Mouse (Mus musculus): ENCODE results near the gene Topors. TPM values are rescaled to one million over a fixed set of nuclear protein-coding genes. Genes with fewer than 3 reads are reported as not detected.

Gene Topors
- polyA plus RNA-seq, 1 experiment from 2014 or later = 30.7 TPM

DNA sequence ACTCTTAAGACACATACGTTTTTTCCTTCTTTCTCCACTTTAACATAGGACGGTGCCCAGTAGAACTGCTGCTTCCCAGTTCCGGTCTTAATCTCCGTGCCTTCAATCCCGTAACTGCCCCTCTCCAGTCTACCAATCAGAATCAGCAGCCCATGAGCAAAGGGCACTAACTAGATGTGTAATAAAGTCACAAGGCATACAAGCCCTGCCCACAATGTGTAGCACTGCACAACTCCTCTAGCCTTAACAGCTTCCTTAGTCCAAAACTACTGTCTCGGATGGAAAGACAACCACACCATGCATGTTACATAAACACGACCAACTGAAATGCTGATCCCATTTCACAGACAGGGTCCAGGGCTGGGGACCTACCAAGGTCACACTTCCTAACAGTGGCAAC is 2.0 kb downstream of the Topors start:
- no peaks in the 10 kb centered on the region for H3K27me3 ChIP-seq (ENCODE audit: control insufficient read depth, insufficient read depth, low read length)
- ATAC-seq (ENCODE audit: low read depth) = no peak

DNA sequence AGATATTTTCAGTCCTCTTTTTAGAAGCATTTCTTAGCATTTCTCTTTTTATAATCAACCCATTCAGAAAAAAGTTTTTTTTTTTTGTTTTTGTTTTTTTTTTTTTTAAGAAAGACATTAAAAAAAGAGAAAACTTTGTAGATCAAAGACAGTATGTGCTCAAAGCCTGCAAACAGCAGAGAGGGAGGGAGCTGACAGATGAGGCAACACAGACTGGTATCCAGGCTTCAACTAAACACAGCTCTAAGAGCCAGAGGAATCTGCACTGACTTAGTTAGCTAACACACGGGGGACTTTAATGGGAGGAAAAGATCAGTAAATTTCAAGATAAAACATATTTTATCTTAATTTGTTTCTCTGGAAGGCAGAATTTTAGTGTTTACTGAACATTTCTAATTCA is 5.3 kb downstream of the Topors start:
- WGBS = 84% methylated on average over 1 of the region's 1 CpGs
- ATAC-seq (ENCODE audit: low read depth) = no peak
- Histone ChIP-seq H3K27ac (ENCODE audit: low read depth, low read length) (no peak overlapping the region), H3K27me3 (ENCODE audit: control insufficient read depth, insufficient read depth, low read length) (no peaks in the 10 kb centered on the region), H3K9me3 (ENCODE audit: control insufficient read depth, low read length) (no peaks in the 10 kb centered on the region), H3K4me2 (ENCODE audit: low read depth, low read length) (no peak overlapping the region), H3K4me3 (ENCODE audit: low read depth, low read length) (no peak overlapping the region), H3K9ac (replicated peaks; ENCODE audit: low read depth, low read length) (no peak overlapping the region), H3K36me3 (ENCODE audit: control insufficient read depth, insufficient read depth, low read length) (peaks cover 30% of the 10 kb centered on the region), H3K4me1 (ENCODE audit: control insufficient read depth, insufficient read depth, low read length) (peaks cover 14% of the 10 kb centered on the region)

More for the DNA sequence above, 2.0 kb downstream of the Topors start:
- 74% methylated on average over 7 of the region's 7 CpGs for WGBS
- H3K36me3 ChIP-seq (ENCODE audit: control insufficient read depth, insufficient read depth, low read length) = peaks cover 2% of the 10 kb centered on the region; the same call in 1 of the 2 replicates
- peak overlapping the region; percentile 82 for H3K9ac ChIP-seq (replicated peaks; ENCODE audit: low read depth, low read length)
- H3K4me2 ChIP-seq (ENCODE audit: low read depth, low read length) = peak overlapping the region; percentile 81
- peak overlapping the region; percentile 79; the same call in 1 of the 2 replicates for H3K27ac ChIP-seq (ENCODE audit: low read depth, low read length)
- no peaks in the 10 kb centered on the region for H3K9me3 ChIP-seq (ENCODE audit: control insufficient read depth, low read length)
- peaks cover 14% of the 10 kb centered on the region for H3K4me1 ChIP-seq (ENCODE audit: control insufficient read depth, insufficient read depth, low read length)
- peak overlapping the region; percentile 66 for H3K4me3 ChIP-seq (ENCODE audit: low read depth, low read length)

DNA sequence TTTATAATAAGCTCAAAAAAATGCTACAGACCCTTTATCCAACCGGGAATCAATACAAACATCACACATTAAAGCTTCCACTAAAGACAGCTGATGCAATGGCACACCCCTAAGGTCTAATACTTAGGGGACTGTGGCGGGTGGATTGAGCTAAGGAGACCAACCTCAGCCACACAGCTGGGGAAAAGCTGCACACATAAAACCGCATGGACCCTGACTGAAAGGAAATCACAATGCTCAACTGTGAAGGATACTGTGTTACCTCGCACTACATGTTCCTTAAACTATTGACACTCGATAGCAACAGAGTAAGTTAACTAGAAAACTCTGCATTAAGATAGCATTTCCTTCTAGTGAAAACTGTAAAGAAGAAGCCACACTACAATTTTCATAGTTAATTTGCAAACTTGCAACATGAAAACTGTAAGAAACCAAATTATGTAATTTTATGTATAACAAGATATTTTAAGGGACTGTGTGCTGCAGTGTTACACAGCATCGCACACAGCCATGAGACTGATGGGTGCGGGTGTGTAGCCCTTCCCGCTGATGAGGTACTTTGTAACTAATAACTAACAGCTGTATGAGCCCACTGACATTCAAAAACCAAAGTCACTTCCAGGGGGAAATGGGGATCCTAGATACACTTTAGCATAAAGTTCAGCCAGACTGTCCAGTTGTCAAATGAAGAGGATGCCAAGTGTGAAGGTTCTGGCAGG is 15.1 kb downstream of the Topors start:
- H3K27me3 ChIP-seq (ENCODE audit: control insufficient read depth, insufficient read depth, low read length) = no peaks in the 10 kb centered on the region
- peaks cover 2% of the 10 kb centered on the region; the same call in 1 of the 2 replicates for H3K36me3 ChIP-seq (ENCODE audit: control insufficient read depth, insufficient read depth, low read length)
- 89% methylated on average over 8 of the region's 8 CpGs for WGBS
- ATAC-seq (ENCODE audit: low read depth) = no peak
- no peak overlapping the region for H3K4me3 ChIP-seq (ENCODE audit: low read depth, low read length)
- no peaks in the 10 kb centered on the region for H3K4me1 ChIP-seq (ENCODE audit: control insufficient read depth, insufficient read depth, low read length)
- H3K27ac ChIP-seq (ENCODE audit: low read depth, low read length) = no peak overlapping the region
- H3K4me2 ChIP-seq (ENCODE audit: low read depth, low read length) = no peak overlapping the region
- H3K9me3 ChIP-seq (ENCODE audit: control insufficient read depth, low read length) = no peaks in the 10 kb centered on the region
- H3K9ac ChIP-seq (replicated peaks; ENCODE audit: low read depth, low read length) = no peak overlapping the region

DNA sequence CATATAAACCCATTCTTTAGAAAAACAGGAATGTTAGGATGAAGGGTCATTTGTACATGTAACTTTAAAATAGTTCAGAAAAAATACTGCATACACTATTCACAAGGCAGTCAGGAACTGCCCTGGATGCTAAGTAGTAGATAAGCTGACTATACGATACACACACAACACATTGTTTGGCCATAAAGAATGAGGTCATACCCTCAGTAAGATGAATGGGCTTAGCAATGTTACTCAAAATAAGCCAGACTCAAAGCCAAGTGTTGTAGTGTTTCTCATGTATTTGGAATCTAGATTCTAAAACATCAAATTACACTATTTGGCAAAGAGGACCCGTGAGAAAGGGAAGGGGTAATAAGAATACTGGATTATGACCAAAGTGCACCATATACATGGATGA is 15.9 kb downstream of the Topors start:
- whole genome bisulfite sequencing = 78% methylated on average over 2 of the region's 2 CpGs

DNA sequence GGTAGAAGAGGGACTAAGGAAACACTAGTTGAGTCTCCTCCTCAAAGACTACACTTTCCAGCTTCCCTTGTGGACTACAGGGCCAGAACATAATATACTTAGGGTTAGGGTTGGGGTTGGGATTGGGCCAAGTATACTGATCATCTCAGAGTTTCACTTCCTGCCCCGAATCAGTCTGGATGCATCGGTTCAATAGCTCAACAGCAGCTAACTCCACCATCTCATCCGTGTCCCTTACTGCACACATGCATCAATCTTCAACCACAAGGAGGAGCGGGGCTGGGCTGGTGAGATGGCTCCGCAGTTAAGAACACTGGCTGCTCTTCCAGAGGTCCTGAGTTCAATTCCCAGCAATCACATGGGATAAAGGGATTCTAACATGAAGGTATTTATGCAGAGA is 18.7 kb downstream of the Topors start:
- no peak overlapping the region for H3K27ac ChIP-seq (ENCODE audit: low read depth, low read length)
- no peaks in the 10 kb centered on the region for H3K9me3 ChIP-seq (ENCODE audit: control insufficient read depth, low read length)
- no peak overlapping the region for H3K4me3 ChIP-seq (ENCODE audit: low read depth, low read length)
- ATAC-seq (ENCODE audit: low read depth) = no peak
- H3K9ac ChIP-seq (replicated peaks; ENCODE audit: low read depth, low read length) = no peak overlapping the region
- no peaks in the 10 kb centered on the region for H3K36me3 ChIP-seq (ENCODE audit: control insufficient read depth, insufficient read depth, low read length)
- WGBS = 95% methylated on average over 5 of the region's 5 CpGs
- no peaks in the 10 kb centered on the region for H3K4me1 ChIP-seq (ENCODE audit: control insufficient read depth, insufficient read depth, low read length)
- no peaks in the 10 kb centered on the region for H3K27me3 ChIP-seq (ENCODE audit: control insufficient read depth, insufficient read depth, low read length)
- H3K4me2 ChIP-seq (ENCODE audit: low read depth, low read length) = no peak overlapping the region

More for the DNA sequence above, 15.9 kb downstream of the Topors start:
- no peak for ATAC-seq (ENCODE audit: low read depth)
- Histone ChIP-seq H3K27ac (ENCODE audit: low read depth, low read length) (no peak overlapping the region), H3K4me2 (ENCODE audit: low read depth, low read length) (no peak overlapping the region), H3K9me3 (ENCODE audit: control insufficient read depth, low read length) (no peaks in the 10 kb centered on the region), H3K36me3 (ENCODE audit: control insufficient read depth, insufficient read depth, low read length) (no peaks in the 10 kb centered on the region), H3K4me1 (ENCODE audit: control insufficient read depth, insufficient read depth, low read length) (no peaks in the 10 kb centered on the region), H3K9ac (replicated peaks; ENCODE audit: low read depth, low read length) (no peak overlapping the region), H3K4me3 (ENCODE audit: low read depth, low read length) (no peak overlapping the region), H3K27me3 (ENCODE audit: control insufficient read depth, insufficient read depth, low read length) (no peaks in the 10 kb centered on the region)

DNA sequence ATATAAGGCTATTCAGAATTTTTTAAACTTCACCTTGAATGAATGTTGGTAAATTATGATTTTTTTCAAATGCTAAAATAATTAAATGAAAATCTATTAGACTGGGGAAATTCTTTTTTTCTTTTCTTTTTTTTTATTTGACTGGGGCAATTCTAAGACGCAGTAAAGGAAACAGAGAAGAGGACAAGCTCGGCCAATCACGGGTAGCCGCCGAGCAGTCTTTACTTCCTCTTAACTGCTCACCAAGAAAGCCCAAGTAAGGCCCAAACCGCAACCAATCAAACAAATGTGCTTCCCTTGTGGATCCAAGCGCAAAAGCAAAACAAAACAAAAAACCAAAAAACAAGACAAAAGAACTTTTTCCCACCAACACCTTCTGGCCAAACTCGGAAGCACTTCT is 25.6 kb downstream of the Topors start:
- Histone ChIP-seq H3K27me3 (ENCODE audit: control insufficient read depth, insufficient read depth, low read length) (no peaks in the 10 kb centered on the region), H3K36me3 (ENCODE audit: control insufficient read depth, insufficient read depth, low read length) (no peaks in the 10 kb centered on the region), H3K9me3 (ENCODE audit: control insufficient read depth, low read length) (no peaks in the 10 kb centered on the region), H3K9ac (replicated peaks; ENCODE audit: low read depth, low read length) (no peak overlapping the region), H3K4me2 (ENCODE audit: low read depth, low read length) (no peak overlapping the region), H3K27ac (ENCODE audit: low read depth, low read length) (no peak overlapping the region), H3K4me1 (ENCODE audit: control insufficient read depth, insufficient read depth, low read length) (peaks cover 2% of the 10 kb centered on the region; the same call in 1 of the 2 replicates), H3K4me3 (ENCODE audit: low read depth, low read length) (no peak overlapping the region)
- no peak for ATAC-seq (ENCODE audit: low read depth)
- 85% methylated on average over 8 of the region's 8 CpGs for WGBS

DNA sequence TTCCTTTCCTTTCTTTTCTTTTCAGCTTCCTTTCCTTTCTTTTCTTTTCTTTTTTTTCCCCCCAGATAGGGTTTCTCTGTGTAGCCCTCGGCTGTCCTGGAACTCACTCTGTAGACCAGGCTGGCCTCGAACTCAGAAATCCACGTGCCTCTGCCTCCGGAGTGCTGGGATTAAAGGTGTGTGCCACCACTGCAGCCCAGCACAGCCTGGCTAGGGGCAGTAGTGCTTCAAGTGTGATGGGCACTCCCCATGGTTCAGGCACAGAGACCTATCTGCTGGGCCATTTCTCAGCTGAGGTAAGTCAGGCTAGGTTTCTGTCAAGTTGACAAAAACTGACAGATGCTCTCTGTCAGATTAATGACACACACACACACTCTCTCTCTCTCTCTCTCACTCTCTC is 26.6 kb downstream of the Topors start:
- no peak for ATAC-seq (ENCODE audit: low read depth)
- Histone ChIP-seq H3K4me2 (ENCODE audit: low read depth, low read length) (no peak overlapping the region), H3K27me3 (ENCODE audit: control insufficient read depth, insufficient read depth, low read length) (no peaks in the 10 kb centered on the region), H3K27ac (ENCODE audit: low read depth, low read length) (no peak overlapping the region), H3K4me1 (ENCODE audit: control insufficient read depth, insufficient read depth, low read length) (peaks cover 8% of the 10 kb centered on the region; the same call in 1 of the 2 replicates), H3K4me3 (ENCODE audit: low read depth, low read length) (no peak overlapping the region), H3K9me3 (ENCODE audit: control insufficient read depth, low read length) (no peaks in the 10 kb centered on the region), H3K9ac (replicated peaks; ENCODE audit: low read depth, low read length) (no peak overlapping the region), H3K36me3 (ENCODE audit: control insufficient read depth, insufficient read depth, low read length) (no peaks in the 10 kb centered on the region)
- WGBS = 87% methylated on average over 4 of the region's 4 CpGs

DNA sequence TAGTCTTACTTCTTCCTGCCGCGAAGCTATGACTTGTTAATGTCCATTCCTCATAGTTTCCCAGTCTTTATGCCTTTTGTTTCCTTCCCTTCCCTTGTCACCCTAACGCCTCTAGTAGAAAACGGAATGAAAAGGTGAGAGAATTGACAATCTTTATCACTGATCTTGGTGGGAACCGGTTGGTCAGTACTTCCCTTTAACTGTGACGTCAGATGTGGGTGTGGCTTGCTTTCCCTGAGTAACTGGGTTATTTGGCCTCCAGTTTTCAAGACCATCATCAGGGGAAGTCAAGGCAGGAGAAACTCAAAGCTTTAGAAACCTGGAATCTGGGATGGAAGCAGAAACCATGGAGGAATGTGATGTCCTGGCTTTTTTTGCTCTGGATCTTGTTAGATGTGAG is 27.7 kb downstream of the Topors start:
- Histone ChIP-seq H3K27ac (ENCODE audit: low read depth, low read length) (no peak overlapping the region), H3K27me3 (ENCODE audit: control insufficient read depth, insufficient read depth, low read length) (no peaks in the 10 kb centered on the region), H3K4me2 (ENCODE audit: low read depth, low read length) (no peak overlapping the region), H3K9me3 (ENCODE audit: control insufficient read depth, low read length) (no peaks in the 10 kb centered on the region), H3K4me3 (ENCODE audit: low read depth, low read length) (no peak overlapping the region), H3K36me3 (ENCODE audit: control insufficient read depth, insufficient read depth, low read length) (no peaks in the 10 kb centered on the region), H3K4me1 (ENCODE audit: control insufficient read depth, insufficient read depth, low read length) (peaks cover 8% of the 10 kb centered on the region; the same call in 1 of the 2 replicates), H3K9ac (replicated peaks; ENCODE audit: low read depth, low read length) (no peak overlapping the region)
- 58% methylated on average over 6 of the region's 6 CpGs for WGBS
- no peak for ATAC-seq (ENCODE audit: low read depth)

DNA sequence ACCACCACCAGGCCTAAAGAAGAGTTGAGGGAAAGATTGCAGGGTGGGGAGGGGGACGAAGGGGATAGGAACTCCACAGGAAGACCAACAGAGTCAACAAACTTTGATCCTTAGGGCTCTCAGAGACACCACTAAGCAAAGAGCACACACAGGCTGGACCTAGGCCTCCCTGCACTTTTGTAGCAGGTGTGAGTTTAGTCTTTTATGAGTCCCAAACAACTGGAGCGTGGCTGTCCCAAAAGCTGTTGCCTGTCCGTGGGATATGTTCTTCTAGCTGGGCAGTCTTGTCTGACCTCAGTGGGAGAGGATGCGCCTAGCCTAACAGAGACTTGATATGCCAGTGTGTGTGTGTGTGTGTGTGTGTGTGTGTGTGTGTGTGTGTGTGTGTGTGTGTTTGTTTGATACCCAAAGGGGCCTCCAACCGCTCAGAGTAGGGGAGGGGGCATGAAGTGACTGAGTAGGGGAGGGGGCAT is 29.3 kb downstream of the Topors start:
- peak; percentile 54; the same call in 1 of the 2 replicates for ATAC-seq (ENCODE audit: low read depth)
- no peaks in the 10 kb centered on the region for H3K36me3 ChIP-seq (ENCODE audit: control insufficient read depth, insufficient read depth, low read length)
- no peaks in the 10 kb centered on the region for H3K27me3 ChIP-seq (ENCODE audit: control insufficient read depth, insufficient read depth, low read length)
- WGBS = 34% methylated on average over 5 of the region's 5 CpGs
- H3K9me3 ChIP-seq (ENCODE audit: control insufficient read depth, low read length) = no peaks in the 10 kb centered on the region
- H3K9ac ChIP-seq (replicated peaks; ENCODE audit: low read depth, low read length) = no peak overlapping the region
- H3K4me3 ChIP-seq (ENCODE audit: low read depth, low read length) = no peak overlapping the region; the same call in 1 of the 2 replicates
- H3K27ac ChIP-seq (ENCODE audit: low read depth, low read length) = no peak overlapping the region
- peak overlapping the region; percentile 63 for H3K4me2 ChIP-seq (ENCODE audit: low read depth, low read length)
- peaks cover 8% of the 10 kb centered on the region; the same call in 1 of the 2 replicates for H3K4me1 ChIP-seq (ENCODE audit: control insufficient read depth, insufficient read depth, low read length)

All from neural tube, embryonic 14.5 days (tissue).